In genomic region chr2:117652647-117653046, GRCm38 (mm10) we compare ENCODE assay signal across 23 mouse cellular contexts.
A peak's percentile ranks its signal among the peaks of the same experiment; 100 is the strongest.
DNase-seq lines count a peak whose midpoint lies in the region; ATAC-seq and TF ChIP-seq lines count a peak whose summit lies in the region.
"Had no signal": no experiment of that assay in that cellular context is flagged by ENCODE, and none has a peak within 500 bp of the region (broad histone marks: within the 10 kb centered on the region; RNA-seq: fewer than 3 reads in every experiment).

No protein-coding gene starts in this region.

- 27% methylated on average over 2 of the region's 2 CpGs for WGBS in heart, embryonic 12.5 days
- 62% methylated on average over 2 of the region's 2 CpGs for WGBS in hindbrain, postnatal 0 days

- CTCF ChIA-PET in Patski (lab: Charles Lee) = interaction anchor here (0.7 to 2.0 kb wide), 4 partner anchors 11 to 465 kb away, joined by 3 to 7 read pairs (median 4); no protein-coding TSS in a partner anchor

- no peak overlapping the region for H3K9ac ChIP-seq in heart, embryonic 12.5 days
- H3K9ac ChIP-seq in hindbrain, postnatal 0 days (replicated peaks; ENCODE audit: low read length) = no peak overlapping the region
- H3K9ac ChIP-seq: embryonic facial prominence, embryonic 12.5 days; forebrain, embryonic 13.5 days; forebrain, postnatal 0 days; heart, embryonic 15.5 days; hindbrain, embryonic 14.5 days had no signal

- H3K9me3 ChIP-seq in heart, embryonic 12.5 days (replicated peaks) = no peaks in the 10 kb centered on the region
- H3K9me3 ChIP-seq in hindbrain, postnatal 0 days (ENCODE audit: low read length) = no peaks in the 10 kb centered on the region
- H3K9me3 ChIP-seq: embryonic facial prominence, embryonic 12.5 days; forebrain, embryonic 13.5 days; heart, embryonic 15.5 days; hindbrain, embryonic 10.5 days had no signal

- peak overlapping the region; percentile 15; the same call in 1 of the 2 replicates for H3K4me2 ChIP-seq in heart, embryonic 12.5 days
- H3K4me2 ChIP-seq in hindbrain, postnatal 0 days (ENCODE audit: low read depth, low read length) = no peak overlapping the region
- H3K4me2 ChIP-seq: embryonic facial prominence, embryonic 12.5 days; forebrain, embryonic 13.5 days; heart, embryonic 15.5 days; hindbrain, embryonic 14.5 days had no signal

- peaks cover 18% of the 10 kb centered on the region for H3K4me1 ChIP-seq in heart, embryonic 12.5 days (replicated peaks)
- peaks cover 11% of the 10 kb centered on the region for H3K4me1 ChIP-seq in embryonic fibroblast, embryonic 13.5 days (ENCODE audit: control insufficient read depth, insufficient read depth, low read length)
- no peaks in the 10 kb centered on the region for H3K4me1 ChIP-seq in hindbrain, postnatal 0 days (ENCODE audit: insufficient read depth, low read length)
- H3K4me1 ChIP-seq: embryonic facial prominence, embryonic 12.5 days; forebrain, embryonic 13.5 days had no signal

- intact Hi-C loops in heart, postnatal 36 days (cut with DNase I) = no loop called here

- H3K4me3 ChIP-seq in heart, embryonic 12.5 days = no peak overlapping the region
- H3K4me3 ChIP-seq in embryonic fibroblast, embryonic 13.5 days (ENCODE audit: insufficient read depth, low read length) = no peak overlapping the region
- no peak overlapping the region for H3K4me3 ChIP-seq in hindbrain, postnatal 0 days (ENCODE audit: low read length)
- H3K4me3 ChIP-seq: embryonic facial prominence, embryonic 12.5 days; forebrain, embryonic 13.5 days; gastrocnemius, adult 2 months; heart, embryonic 15.5 days; hindbrain, embryonic 10.5 days had no signal

- POLR2A ChIA-PET in Patski (lab: Charles Lee) = interaction anchor here (0.9 kb wide), 1 partner anchor 13 kb away, joined by 3 read pairs; no protein-coding TSS in a partner anchor

- DNase-seq in heart, postnatal 36 days = no peak
- DNase-seq in ES-CJ7 (ENCODE audit: low read depth, low spot score) (peak; percentile 2), Patski (ENCODE audit: low read depth, low spot score) (no peak)
- DNase-seq in hindbrain, postnatal 0 days (ENCODE audit: low spot score) = no peak
- DNase-seq in cerebellum, postnatal 10 days = no peak
- DNase-seq: adrenal gland, postnatal 10 days; B cell, adult 2 months; cerebellum, adult 2 months; cerebellum, postnatal 14 days; forebrain, postnatal 0 days; gastrocnemius, adult 2 months; gastrocnemius, postnatal 25 days; heart, postnatal 14 days; kidney, adult 8-10 months had no signal

- TF ChIP-seq CTCF in Patski (IDR thresholded peaks at IDR 0.05) = peak; percentile 18
- no peak for TF ChIP-seq CTCF in embryonic fibroblast, embryonic 13.5 days (IDR thresholded peaks at IDR 0.05; ENCODE audit: borderline replicate concordance, insufficient read depth, low read length)
- no peak for TF ChIP-seq CTCF in hindbrain, postnatal 0 days (IDR thresholded peaks at IDR 0.05; ENCODE audit: low read depth)

- no peak for TF ChIP-seq POLR2A in embryonic fibroblast, embryonic 13.5 days (IDR thresholded peaks at IDR 0.05; ENCODE audit: low read depth, low read length)

- H3K36me3 ChIP-seq in heart, embryonic 12.5 days = no peaks in the 10 kb centered on the region
- H3K36me3 ChIP-seq in hindbrain, postnatal 0 days (ENCODE audit: insufficient read depth, low read length) = no peaks in the 10 kb centered on the region
- H3K36me3 ChIP-seq: embryonic facial prominence, embryonic 12.5 days; heart, embryonic 15.5 days; hindbrain, embryonic 10.5 days had no signal

- no peaks in the 10 kb centered on the region for H3K27me3 ChIP-seq in heart, embryonic 12.5 days (replicated peaks)
- no peaks in the 10 kb centered on the region for H3K27me3 ChIP-seq in Patski
- no peaks in the 10 kb centered on the region for H3K27me3 ChIP-seq in hindbrain, postnatal 0 days (ENCODE audit: insufficient read depth, low read length)
- H3K27me3 ChIP-seq: embryonic facial prominence, embryonic 12.5 days; forebrain, embryonic 13.5 days; heart, embryonic 15.5 days had no signal

- ATAC-seq in heart, embryonic 12.5 days (ENCODE audit: insufficient number of reproducible peaks, low FRiP score) = no peak
- peak; percentile 59 for ATAC-seq in Patski
- no peak for ATAC-seq in hindbrain, postnatal 0 days
- ATAC-seq: CD4-positive, CD25-positive, alpha-beta regulatory T cell, adult 4 months; forebrain, embryonic 13.5 days; forebrain, postnatal 0 days; intestine, embryonic 16.5 days had no signal

- H3K27ac ChIP-seq in heart, embryonic 12.5 days (ENCODE audit: poor library complexity, severe bottlenecking) = 0 out of 2 replicates have a peak overlapping the region, but pooled peaks have one; percentile 7
- H3K27ac ChIP-seq in embryonic fibroblast, embryonic 13.5 days (ENCODE audit: insufficient read depth, low read length) = peak overlapping the region; percentile 84
- no peak overlapping the region for H3K27ac ChIP-seq in hindbrain, postnatal 0 days
- H3K27ac ChIP-seq: embryonic facial prominence, embryonic 12.5 days; forebrain, embryonic 13.5 days; gastrocnemius, adult 2 months; heart, embryonic 15.5 days; hindbrain, embryonic 10.5 days; hindbrain, embryonic 14.5 days had no signal

- in situ Hi-C loops in Patski (cut with MboI; ENCODE audit: low pct_unique_long_range_greater_than_20kb) = loop anchor here (5.0 kb wide), 1 partner anchor 110 kb away; no protein-coding TSS in a partner anchor
